Comparison of ENCODE assay signal across 18 mouse cellular contexts in the genomic region with DNA sequence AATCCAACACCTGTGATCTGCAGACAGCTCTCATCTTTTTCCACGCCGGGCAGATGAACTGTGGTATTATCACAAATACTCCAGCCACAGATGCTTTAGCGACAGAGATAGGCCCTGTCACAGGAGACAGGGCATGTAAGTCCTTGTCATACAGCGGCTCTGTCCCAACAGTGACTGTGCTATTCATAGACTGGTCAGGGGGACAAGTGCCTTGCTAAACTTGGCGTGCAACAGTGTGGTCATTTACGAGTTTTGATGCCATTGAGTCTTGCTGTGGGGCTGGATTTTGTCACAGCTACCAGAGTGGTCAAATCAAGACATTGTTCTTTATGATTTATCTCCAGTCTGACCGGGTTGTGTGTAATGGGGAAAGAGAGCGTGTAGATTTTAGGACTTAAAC.
DNase-seq lines count a peak whose midpoint lies in the region; ATAC-seq and TF ChIP-seq lines count a peak whose summit lies in the region.
"Had no signal": no experiment of that assay in that cellular context is flagged by ENCODE, and none has a peak within 500 bp of the region (broad histone marks: within the 10 kb centered on the region; RNA-seq: fewer than 3 reads in every experiment).

No protein-coding gene starts in this region.

- no peak for TF ChIP-seq CTCF in hindbrain, postnatal 0 days (IDR thresholded peaks at IDR 0.05; ENCODE audit: low read depth)

- no peaks in the 10 kb centered on the region for H3K27me3 ChIP-seq in midbrain, embryonic 14.5 days (ENCODE audit: control insufficient read depth, insufficient read depth, low read length)
- no peaks in the 10 kb centered on the region for H3K27me3 ChIP-seq in midbrain, embryonic 10.5 days (ENCODE audit: low read depth, poor library complexity, severe bottlenecking)
- no peaks in the 10 kb centered on the region for H3K27me3 ChIP-seq in heart, embryonic 13.5 days (replicated peaks)
- no peaks in the 10 kb centered on the region for H3K27me3 ChIP-seq in hindbrain, postnatal 0 days (ENCODE audit: insufficient read depth, low read length)
- H3K27me3 ChIP-seq: forebrain, embryonic 13.5 days; kidney, embryonic 15.5 days; megakaryocyte, embryonic 14.5 days had no signal

- no peaks in the 10 kb centered on the region for H3K9me3 ChIP-seq in midbrain, embryonic 14.5 days (ENCODE audit: control insufficient read depth, low read length)
- no peaks in the 10 kb centered on the region for H3K9me3 ChIP-seq in midbrain, embryonic 10.5 days (replicated peaks)
- H3K9me3 ChIP-seq in heart, embryonic 13.5 days, result no peaks in the 10 kb centered on the region
- H3K9me3 ChIP-seq in hindbrain, postnatal 0 days (ENCODE audit: low read length), result no peaks in the 10 kb centered on the region
- H3K9me3 ChIP-seq: forebrain, embryonic 13.5 days; kidney, embryonic 15.5 days; limb, embryonic 12.5 days had no signal

- peaks cover 24% of the 10 kb centered on the region; the same call in 1 of the 2 replicates for H3K4me1 ChIP-seq in midbrain, embryonic 14.5 days (ENCODE audit: control insufficient read depth, insufficient read depth, low read length)
- peaks cover 29% of the 10 kb centered on the region for H3K4me1 ChIP-seq in midbrain, embryonic 10.5 days
- peaks cover 66% of the 10 kb centered on the region for H3K4me1 ChIP-seq in heart, embryonic 13.5 days
- peaks cover 7% of the 10 kb centered on the region; the same call in 1 of the 2 replicates for H3K4me1 ChIP-seq in hindbrain, postnatal 0 days (ENCODE audit: insufficient read depth, low read length)
- H3K4me1 ChIP-seq: kidney, embryonic 15.5 days; megakaryocyte, embryonic 14.5 days had no signal

- no peak overlapping the region for H3K9ac ChIP-seq in midbrain, embryonic 14.5 days (replicated peaks; ENCODE audit: low read length)
- peak overlapping the region; percentile 37; the same call in 1 of the 2 replicates for H3K9ac ChIP-seq in heart, embryonic 13.5 days
- H3K9ac ChIP-seq in hindbrain, postnatal 0 days (replicated peaks; ENCODE audit: low read length), result no peak overlapping the region
- H3K9ac ChIP-seq: forebrain, embryonic 13.5 days; kidney, embryonic 15.5 days; limb, embryonic 12.5 days; liver, embryonic 14.5 days had no signal

- peak overlapping the region; percentile 63 for H3K27ac ChIP-seq in midbrain, embryonic 14.5 days (replicated peaks; ENCODE audit: low read depth, low read length)
- H3K27ac ChIP-seq in midbrain, embryonic 10.5 days (replicated peaks), result no peak overlapping the region
- H3K27ac ChIP-seq in heart, embryonic 13.5 days (replicated peaks), result peak overlapping the region; percentile 88
- peak overlapping the region; percentile 62 for H3K27ac ChIP-seq in hindbrain, postnatal 0 days
- H3K27ac ChIP-seq: kidney, embryonic 15.5 days; left cerebral cortex, adult 2 months; limb, embryonic 12.5 days; liver, embryonic 14.5 days had no signal

- H3K4me2 ChIP-seq in midbrain, embryonic 14.5 days (ENCODE audit: low read length), result no peak overlapping the region
- H3K4me2 ChIP-seq in heart, embryonic 13.5 days, result peak overlapping the region; percentile 49
- no peak overlapping the region for H3K4me2 ChIP-seq in hindbrain, postnatal 0 days (ENCODE audit: low read depth, low read length)
- H3K4me2 ChIP-seq: forebrain, embryonic 13.5 days; kidney, embryonic 15.5 days; limb, embryonic 12.5 days had no signal

- intact Hi-C loops in left cerebral cortex, postnatal 14 days (cut with DNase I), result no loop called here

- no peak overlapping the region for H3K4me3 ChIP-seq in midbrain, embryonic 14.5 days (replicated peaks; ENCODE audit: low read depth, low read length)
- no peak overlapping the region for H3K4me3 ChIP-seq in midbrain, embryonic 10.5 days
- H3K4me3 ChIP-seq in heart, embryonic 13.5 days, result no peak overlapping the region
- no peak overlapping the region for H3K4me3 ChIP-seq in hindbrain, postnatal 0 days (ENCODE audit: low read length)
- H3K4me3 ChIP-seq: forebrain, embryonic 13.5 days; kidney, embryonic 15.5 days; left cerebral cortex, adult 2 months; limb, embryonic 12.5 days; megakaryocyte, embryonic 14.5 days had no signal

- H3K36me3 ChIP-seq in midbrain, embryonic 14.5 days (ENCODE audit: control insufficient read depth, insufficient read depth, low read length), result no peaks in the 10 kb centered on the region
- H3K36me3 ChIP-seq in midbrain, embryonic 10.5 days, result no peaks in the 10 kb centered on the region
- no peaks in the 10 kb centered on the region for H3K36me3 ChIP-seq in heart, embryonic 13.5 days
- no peaks in the 10 kb centered on the region for H3K36me3 ChIP-seq in hindbrain, postnatal 0 days (ENCODE audit: insufficient read depth, low read length)
- H3K36me3 ChIP-seq: kidney, embryonic 15.5 days; limb, embryonic 12.5 days had no signal

- ATAC-seq in midbrain, embryonic 14.5 days (ENCODE audit: low FRiP score, low TSS enrichment), result no peak
- no peak for ATAC-seq in heart, embryonic 13.5 days (ENCODE audit: extremely low read depth, insufficient number of reproducible peaks, low FRiP score, low TSS enrichment)
- no peak for ATAC-seq in hindbrain, postnatal 0 days
- ATAC-seq: CD4-positive, CD25-positive, alpha-beta regulatory T cell, adult 4 months; lung, postnatal 0 days had no signal

- 84% methylated on average over 8 of the region's 8 CpGs for WGBS in midbrain, embryonic 14.5 days
- WGBS in midbrain, embryonic 10.5 days, result 88% methylated on average over 8 of the region's 8 CpGs
- WGBS in heart, embryonic 13.5 days, result 37% methylated on average over 8 of the region's 8 CpGs
- 63% methylated on average over 8 of the region's 8 CpGs for WGBS in hindbrain, postnatal 0 days

- DNase-seq in midbrain, embryonic 14.5 days, result no peak
- DNase-seq in midbrain, embryonic 10.5 days (ENCODE audit: low spot score), result no peak
- no peak for DNase-seq in hindbrain, postnatal 0 days (ENCODE audit: low spot score)
- DNase-seq in adrenal gland, postnatal 10 days, result no peak
- DNase-seq in left cerebral cortex, postnatal 14 days (ENCODE audit: low spot score in 2 of 2), result no peak
- no peak for DNase-seq in embryo, embryonic 9.5 days (ENCODE audit: extremely low spot score)
- DNase-seq: adrenal gland, adult 8-10 months; right cerebral cortex, postnatal 4 days; thymus, adult 18-20 months had no signal
